Mouse (Mus musculus): ENCODE data around the gene Gse1. TPM values are rescaled to one million over a fixed set of nuclear protein-coding genes. Genes with fewer than 3 reads are reported as not detected.

The Gse1 gene
- total and polyA plus RNA-seq, 3 experiments, result 23.6 to 128 (median 66.9) TPM

GRCm38 (mm10) chr8:120249800-120250336 is 21.6 kb downstream of the Gse1 start:
- Histone ChIP-seq H3K79me2 (ENCODE audit: control insufficient read depth, insufficient read depth, low read length, poor library complexity) (no peaks in the 10 kb centered on the region), H3K36me3 (ENCODE audit: control insufficient read depth in 1 of 2, insufficient read depth in 2 of 2, low read length in 2 of 2) (no peaks in the 10 kb centered on the region), H3K4me1 (ENCODE audit: control insufficient read depth in 1 of 2, insufficient read depth in 2 of 2, low read length in 2 of 2) (no peaks in the 10 kb centered on the region), H3K4me3 (ENCODE audit: control insufficient read depth in 1 of 2, insufficient read depth in 1 of 2, low read depth in 2 of 2, low read length in 2 of 2) (no peak overlapping the region), H3K27me3 (ENCODE audit: control insufficient read depth in 1 of 2, insufficient read depth in 2 of 2, low read length in 2 of 2) (peaks cover 3 to 11% of the 10 kb centered on the region in 2 experiments; a peak in 2 of 4 replicates), H3K9ac (ENCODE audit: control insufficient read depth, low read depth, low read length, poor library complexity, severe bottlenecking) (no peak overlapping the region), H3K27ac (ENCODE audit: control insufficient read depth, low read depth, low read length) (no peak overlapping the region), H3K9me3 (replicated peaks; ENCODE audit: insufficient read depth, low read length) (no peaks in the 10 kb centered on the region)
- TF ChIP-seq TBP (IDR thresholded peaks at IDR 0.05; ENCODE audit: low read depth, low read length) (no peak), NRF1 (IDR thresholded peaks at IDR 0.05; ENCODE audit: insufficient read depth, low read depth, low read length, poor library complexity, severe bottlenecking) (no peak), UBTF (IDR thresholded peaks at IDR 0.05; ENCODE audit: borderline replicate concordance, insufficient read depth, low read depth, low read length) (no peak), MYC (IDR thresholded peaks at IDR 0.05; ENCODE audit: low read depth, low read length) (no peak), POLR2A (IDR thresholded peaks at IDR 0.05; ENCODE audit: control insufficient read depth in 1 of 2, insufficient read depth in 1 of 2, low read depth in 1 of 2, low read length in 2 of 2, poor library complexity in 1 of 2) (no peak), RCOR1 (IDR thresholded peaks at IDR 0.05; ENCODE audit: low read depth, low read length) (no peak)
- DNase-seq (ENCODE audit: low read depth, low spot score), result no peak

GRCm38 (mm10) chr8:120250750-120251410 is 22.6 kb downstream of the Gse1 start:
- DNase-seq (ENCODE audit: low read depth, low spot score), result no peak
- TF ChIP-seq MYC (IDR thresholded peaks at IDR 0.05; ENCODE audit: low read depth, low read length), result no peak
- TF ChIP-seq USF1 (IDR thresholded peaks at IDR 0.05; ENCODE audit: low read depth, low read length), result no peak
- no peak for TF ChIP-seq UBTF (IDR thresholded peaks at IDR 0.05; ENCODE audit: borderline replicate concordance, insufficient read depth, low read depth, low read length)
- TF ChIP-seq MAX (IDR thresholded peaks at IDR 0.05; ENCODE audit: low read length), result no peak
- no peak for TF ChIP-seq MYB (IDR thresholded peaks at IDR 0.05; ENCODE audit: low read depth, low read length)
- TF ChIP-seq EP300 (IDR thresholded peaks at IDR 0.05; ENCODE audit: low read depth in 1 of 2, low read length in 2 of 2), result no peak
- TF ChIP-seq ETS1 (IDR thresholded peaks at IDR 0.05; ENCODE audit: low read depth, low read length), result no peak
- TF ChIP-seq MXI1 (IDR thresholded peaks at IDR 0.05; ENCODE audit: low read depth, low read length), result no peak
- TF ChIP-seq RAD21 (IDR thresholded peaks at IDR 0.05; ENCODE audit: low read depth, low read length), result no peak
- TF ChIP-seq POLR2AphosphoS2 (IDR thresholded peaks at IDR 0.05; ENCODE audit: low read length), result no peak
- no peak for TF ChIP-seq KAT2A (conservative IDR thresholded peaks at IDR 0.05; ENCODE audit: low read depth, low read length)
- no peak for TF ChIP-seq CHD2 (IDR thresholded peaks at IDR 0.05; ENCODE audit: low read length)
- TF ChIP-seq TAL1 (IDR thresholded peaks at IDR 0.05; ENCODE audit: low read length), result no peak
- Histone ChIP-seq H3K4me3 (ENCODE audit: control insufficient read depth in 1 of 2, insufficient read depth in 1 of 2, low read depth in 2 of 2, low read length in 2 of 2) (no peak overlapping the region), H3K79me2 (ENCODE audit: control insufficient read depth, insufficient read depth, low read length, poor library complexity) (no peaks in the 10 kb centered on the region), H3K36me3 (ENCODE audit: control insufficient read depth in 1 of 2, insufficient read depth in 2 of 2, low read length in 2 of 2) (no peaks in the 10 kb centered on the region), H3K4me1 (ENCODE audit: control insufficient read depth in 1 of 2, insufficient read depth in 2 of 2, low read length in 2 of 2) (no peaks in the 10 kb centered on the region), H3K9me3 (replicated peaks; ENCODE audit: insufficient read depth, low read length) (no peaks in the 10 kb centered on the region), H3K9ac (ENCODE audit: control insufficient read depth, low read depth, low read length, poor library complexity, severe bottlenecking) (no peak overlapping the region), H3K27me3 (ENCODE audit: control insufficient read depth in 1 of 2, insufficient read depth in 2 of 2, low read length in 2 of 2) (peaks cover 3 to 11% of the 10 kb centered on the region in 2 experiments; a peak in 2 of 4 replicates), H3K27ac (ENCODE audit: control insufficient read depth, low read depth, low read length) (no peak overlapping the region)

Measured in MEL (cell line).